Mouse (Mus musculus) neural tube, embryonic 13.5 days (tissue): ENCODE results near the gene Gm28047. TPM values are rescaled to one million over a fixed set of nuclear protein-coding genes. Genes with fewer than 3 reads are reported as not detected.
A peak's percentile ranks its signal among the peaks of the same experiment; 100 is the strongest.

Experiments used
- ATAC-seq: fragments of 200-750 bp; cut with Nextera tagmentation; 2 replicates; pipeline ENCODE4 v1.8.0; 2017; ENCODE audit warnings: low read depth, mild to moderate bottlenecking, moderate TSS enrichment, moderate library complexity
- H3K27ac ChIP-seq: fragments of 300-500 bp; sonication (generic); replicated peaks from 2 replicates; pipeline ENCODE4 v1.5.1; 2015; ENCODE audit warnings: moderate library complexity, mild to moderate bottlenecking, inconsistent platforms
- H3K27me3 ChIP-seq: fragments of 300-500 bp; sonication (generic); 2 replicates; pipeline ENCODE4 v1.6.1; 2015; ENCODE audit warnings: mild to moderate bottlenecking, inconsistent platforms
- H3K36me3 ChIP-seq: fragments of 300-500 bp; sonication (generic); 2 replicates; pipeline ENCODE4 v1.6.1; 2015; ENCODE audit warnings: mild to moderate bottlenecking, inconsistent platforms
- H3K4me1 ChIP-seq: fragments of 300-500 bp; sonication (generic); replicated peaks from 2 replicates; pipeline ENCODE4 v1.6.1; 2015; ENCODE audit warnings: inconsistent platforms
- H3K4me2 ChIP-seq: fragments of 300-500 bp; sonication (generic); 2 replicates; pipeline ENCODE4 v1.6.1; 2015; ENCODE audit warnings: inconsistent platforms, mild to moderate bottlenecking, moderate library complexity
- H3K4me3 ChIP-seq: fragments of 300-500 bp; sonication (generic); 2 replicates; pipeline ENCODE4 v1.5.1; 2015; ENCODE audit warnings: mild to moderate bottlenecking, inconsistent platforms
- H3K9ac ChIP-seq: fragments of 300-500 bp; sonication (generic); 2 replicates; pipeline ENCODE4 v1.6.1; 2015; ENCODE audit warnings: moderate library complexity, mild to moderate bottlenecking, inconsistent platforms
- H3K9me3 ChIP-seq: fragments of 300-500 bp; sonication (generic); 2 replicates; pipeline ENCODE4 v1.6.1; 2016; ENCODE audit warnings: inconsistent platforms
- WGBS: fragments of 180-500 bp; shearing (Covaris S2); methylation state at CpG from one replicate; pipeline ENCODE4 v1.1.7; 2015; 5-methylcytosine and 5-hydroxymethylcytosine counted together
- polyA plus RNA-seq: library from polyadenylated mRNA; unstranded; fragments of >200 nt; fragmentation: Nextera tagmentation; extraction: Ambion mirVana; gene quantifications from 2 replicates; pipeline ENCODE4 v1.2.1, GENCODE M21; 2015

Gm28047 gene
- polyA plus RNA-seq, 1 experiment from 2014 or later, result not detected

- Histone ChIP-seq H3K27ac (peak overlapping the region; percentile 99), H3K9me3 (no peaks in the 10 kb centered on the region), H3K4me1 (peaks cover 49% of the 10 kb centered on the region), H3K27me3 (no peaks in the 10 kb centered on the region), H3K4me2 (peak overlapping the region; percentile 69), H3K9ac (peak overlapping the region; percentile 87), H3K36me3 (peaks cover 28% of the 10 kb centered on the region), H3K4me3 (peak overlapping the region; percentile 71)
- ATAC-seq, result no peak; the same call in 1 of the 2 replicates
- 13% methylated on average over 9 of the region's 9 CpGs for WGBS
These were observed 106.0 kb downstream of the Gm28047 start for GRCm38 (mm10) chr15:102518859-102519201.

- no peaks in the 10 kb centered on the region for H3K27me3 ChIP-seq
These were observed 106.7 kb downstream of the Gm28047 start, which contains the start of gene Tarbp2 for GRCm38 (mm10) chr15:102517976-102518858. Tarbp2 (plus strand) TSS chr15:102518192.

DNA sequence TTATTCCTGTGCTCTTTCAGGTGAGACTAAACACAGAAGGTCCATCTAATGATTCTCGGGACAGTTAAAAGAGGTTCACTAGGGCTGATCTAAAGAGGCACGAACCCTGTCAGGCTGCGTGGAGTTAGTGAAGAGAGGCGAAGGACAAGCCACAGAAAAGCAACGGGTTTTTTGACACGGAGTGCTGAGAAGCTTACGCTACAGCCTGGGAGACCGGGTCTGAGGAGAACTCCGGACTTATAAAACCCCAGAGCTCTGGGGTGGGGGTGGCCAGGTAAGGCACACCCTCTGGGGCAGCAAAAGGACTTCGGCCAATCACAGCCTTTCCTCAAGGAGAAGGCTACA is 107.3 kb downstream of the Gm28047 start:
- no peaks in the 10 kb centered on the region for H3K27me3 ChIP-seq
- peak overlapping the region; percentile 71 for H3K4me3 ChIP-seq
- peak overlapping the region; percentile 99 for H3K27ac ChIP-seq
- H3K4me1 ChIP-seq, result peaks cover 58% of the 10 kb centered on the region
- under 1% methylated on average over 10 of the region's 10 CpGs for WGBS
- H3K9me3 ChIP-seq, result no peaks in the 10 kb centered on the region
- H3K36me3 ChIP-seq, result peaks cover 19% of the 10 kb centered on the region
- ATAC-seq, result no peak
- peak overlapping the region; percentile 94 for H3K9ac ChIP-seq
- H3K4me2 ChIP-seq, result peak overlapping the region; percentile 69

More at GRCm38 (mm10) chr15:102517976-102518858, 106.7 kb downstream of the Gm28047 start, which contains the start of gene Tarbp2:
- peaks cover 24% of the 10 kb centered on the region for H3K36me3 ChIP-seq
- peak within 1 kb of the TSS; percentile 71 for H3K4me3 ChIP-seq
- peak within 1 kb of the TSS; percentile 94 for H3K9ac ChIP-seq
- peak within 1 kb of the TSS; percentile 69 for H3K4me2 ChIP-seq
- peak; percentile 90 for ATAC-seq
- under 1% methylated on average over 60 of the region's 60 CpGs for WGBS
- no peaks in the 10 kb centered on the region for H3K9me3 ChIP-seq
- H3K4me1 ChIP-seq, result peaks cover 52% of the 10 kb centered on the region
- peak within 1 kb of the TSS; percentile 99 for H3K27ac ChIP-seq

- peak within 1 kb of the TSS; percentile 99 for H3K27ac ChIP-seq
- peaks cover 66% of the 10 kb centered on the region for H3K4me1 ChIP-seq
- peaks cover 12% of the 10 kb centered on the region for H3K36me3 ChIP-seq
- ATAC-seq, result peak; percentile 20
- no peaks in the 10 kb centered on the region for H3K9me3 ChIP-seq
- H3K4me3 ChIP-seq, result peak within 1 kb of the TSS; percentile 71
- H3K9ac ChIP-seq, result peak within 1 kb of the TSS; percentile 94
- H3K4me2 ChIP-seq, result peak within 1 kb of the TSS; percentile 69
- no peaks in the 10 kb centered on the region for H3K27me3 ChIP-seq
- 1% methylated on average over 41 of the region's 43 CpGs for WGBS
These were observed 108.0 kb downstream of the Gm28047 start, which contains the start of gene Map3k12 for GRCm38 (mm10) chr15:102516728-102517404. Map3k12 (minus strand) TSS chr15:102517064.

DNA sequence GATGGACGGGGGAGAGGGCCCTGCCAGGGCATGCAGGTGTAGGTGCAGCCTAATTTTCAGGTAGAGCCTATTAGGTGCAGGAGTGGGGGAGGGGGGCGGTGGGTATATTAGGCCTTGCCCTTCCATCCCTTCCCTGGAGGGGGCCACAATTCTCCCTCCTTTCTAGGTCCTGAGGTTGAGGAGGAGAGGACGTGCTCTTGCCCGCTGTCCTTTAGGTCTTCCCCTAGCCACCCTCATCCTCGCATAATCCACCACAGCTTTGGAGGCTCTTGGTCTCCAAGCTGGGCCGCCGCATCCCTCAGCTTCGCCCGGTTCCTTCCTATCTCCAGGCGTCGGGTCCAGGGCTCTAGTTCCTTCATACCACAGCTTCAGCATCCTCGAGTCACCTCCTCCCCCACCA is 108.6 kb downstream of the Gm28047 start:
- Histone ChIP-seq H3K4me2 (peak overlapping the region; percentile 69), H3K27ac (peak overlapping the region; percentile 99), H3K27me3 (no peaks in the 10 kb centered on the region), H3K36me3 (peaks cover 6% of the 10 kb centered on the region), H3K4me1 (peaks cover 71% of the 10 kb centered on the region), H3K9ac (peak overlapping the region; percentile 94), H3K4me3 (peak overlapping the region; percentile 71), H3K9me3 (no peaks in the 10 kb centered on the region)
- ATAC-seq, result no peak
- 1% methylated on average over 12 of the region's 12 CpGs for WGBS

GRCm38 (mm10) chr15:102515791-102516190 is 109.1 kb downstream of the Gm28047 start:
- no peaks in the 10 kb centered on the region for H3K9me3 ChIP-seq
- WGBS, result 45% methylated on average over 4 of the region's 4 CpGs
- peak overlapping the region; percentile 71 for H3K4me3 ChIP-seq
- H3K9ac ChIP-seq, result peak overlapping the region; percentile 94
- H3K27me3 ChIP-seq, result no peaks in the 10 kb centered on the region
- H3K27ac ChIP-seq, result peak overlapping the region; percentile 99
- H3K36me3 ChIP-seq, result 0 out of 2 replicates have a peak, but pooled peaks cover 2% of the 10 kb centered on the region
- peaks cover 76% of the 10 kb centered on the region for H3K4me1 ChIP-seq
- ATAC-seq, result no peak
- H3K4me2 ChIP-seq, result peak overlapping the region; percentile 69

GRCm38 (mm10) chr15:102515261-102515660 is 109.6 kb downstream of the Gm28047 start:
- H3K9me3 ChIP-seq, result no peaks in the 10 kb centered on the region
- 93% methylated on average over 2 of the region's 2 CpGs for WGBS
- peaks cover 72% of the 10 kb centered on the region for H3K4me1 ChIP-seq
- peak overlapping the region; percentile 69 for H3K4me2 ChIP-seq
- no peaks in the 10 kb centered on the region for H3K36me3 ChIP-seq
- peak overlapping the region; percentile 94 for H3K9ac ChIP-seq
- H3K4me3 ChIP-seq, result peak overlapping the region; percentile 71
- no peaks in the 10 kb centered on the region for H3K27me3 ChIP-seq
- H3K27ac ChIP-seq, result no peak overlapping the region
- ATAC-seq, result no peak

- Histone ChIP-seq H3K36me3 (peaks cover 12% of the 10 kb centered on the region), H3K27ac (peak overlapping the region; percentile 91), H3K27me3 (no peaks in the 10 kb centered on the region), H3K4me2 (peak overlapping the region; percentile 75; the same call in 1 of the 2 replicates), H3K4me3 (no peak overlapping the region), H3K4me1 (peaks cover 75% of the 10 kb centered on the region), H3K9ac (peak overlapping the region; percentile 62; the same call in 1 of the 2 replicates), H3K9me3 (no peaks in the 10 kb centered on the region)
- WGBS, result 73% methylated on average over 3 of the region's 3 CpGs
- no peak for ATAC-seq
These were observed 111.9 kb downstream of the Gm28047 start for GRCm38 (mm10) chr15:102513004-102513403.

DNA sequence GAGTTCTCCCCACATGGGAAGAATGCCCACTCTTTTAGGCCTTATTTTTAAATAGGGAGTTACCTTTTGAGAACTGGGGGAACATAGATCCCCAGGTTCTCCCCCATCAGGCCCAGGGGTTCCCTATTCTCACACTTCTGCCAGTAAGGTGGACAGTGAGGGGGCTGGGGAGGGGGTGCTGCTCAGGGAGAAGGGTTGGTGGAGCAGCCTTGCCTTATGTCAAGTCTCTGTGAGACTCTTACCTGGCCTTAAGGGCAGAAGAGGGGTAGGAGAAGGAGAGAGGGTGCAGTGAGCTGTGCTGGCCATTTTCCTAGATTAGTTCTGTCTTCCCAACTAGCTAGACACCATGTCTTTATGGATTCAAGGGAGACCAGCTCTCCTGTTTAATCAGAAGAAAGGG is 112.4 kb downstream of the Gm28047 start:
- Histone ChIP-seq H3K27me3 (no peaks in the 10 kb centered on the region), H3K4me1 (peaks cover 75% of the 10 kb centered on the region), H3K4me3 (0 out of 2 replicates have a peak overlapping the region, but pooled peaks have one; percentile 0), H3K36me3 (peaks cover 17% of the 10 kb centered on the region), H3K9ac (peak overlapping the region; percentile 62), H3K9me3 (no peaks in the 10 kb centered on the region), H3K4me2 (peak overlapping the region; percentile 75), H3K27ac (peak overlapping the region; percentile 91)
- no peak for ATAC-seq

- peaks cover 75% of the 10 kb centered on the region for H3K4me1 ChIP-seq
These were observed 112.9 kb downstream of the Gm28047 start for GRCm38 (mm10) chr15:102512010-102512409.

DNA sequence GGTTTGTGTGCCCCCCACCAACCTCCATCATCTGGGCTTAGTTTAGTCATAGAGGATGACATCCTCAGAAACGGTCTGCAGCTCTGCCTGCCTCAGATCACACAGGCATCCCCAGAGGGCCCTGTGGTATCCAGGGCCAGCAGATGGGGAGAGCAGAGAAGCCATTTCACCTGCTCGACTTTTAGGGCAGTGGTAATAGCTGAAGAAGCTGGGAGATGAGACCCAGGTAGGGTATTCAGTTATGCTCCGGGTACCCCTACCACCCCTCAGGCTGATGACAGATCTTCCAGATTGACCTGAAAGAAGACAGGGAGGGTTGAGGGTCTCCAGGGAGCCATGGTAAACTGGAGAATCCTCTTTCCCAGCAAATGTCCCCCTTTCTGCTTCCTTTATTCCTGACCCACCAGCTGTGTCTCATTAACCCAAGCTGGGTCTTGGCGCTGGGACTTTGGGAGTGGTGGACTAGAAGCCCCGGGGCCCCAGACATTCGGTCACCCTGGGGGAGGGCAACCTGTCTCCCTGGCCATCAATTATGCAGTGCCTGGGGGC is 113.5 kb downstream of the Gm28047 start:
- H3K27ac ChIP-seq, result peak overlapping the region; percentile 91
- H3K4me2 ChIP-seq, result peak overlapping the region; percentile 75
- no peaks in the 10 kb centered on the region for H3K27me3 ChIP-seq
- peak; percentile 12; the same call in 1 of the 2 replicates for ATAC-seq
- no peaks in the 10 kb centered on the region for H3K9me3 ChIP-seq
- WGBS, result 9% methylated on average over 6 of the region's 6 CpGs
- peak overlapping the region; percentile 77 for H3K9ac ChIP-seq
- peaks cover 75% of the 10 kb centered on the region for H3K4me1 ChIP-seq
- H3K4me3 ChIP-seq, result peak overlapping the region; percentile 53
- peaks cover 25% of the 10 kb centered on the region for H3K36me3 ChIP-seq

More at GRCm38 (mm10) chr15:102512010-102512409, 112.9 kb downstream of the Gm28047 start:
- Histone ChIP-seq H3K4me2 (peak overlapping the region; percentile 75), H3K27ac (peak overlapping the region; percentile 91), H3K36me3 (peaks cover 19% of the 10 kb centered on the region), H3K4me3 (peak overlapping the region; percentile 0; the same call in 1 of the 2 replicates), H3K9me3 (no peaks in the 10 kb centered on the region), H3K27me3 (no peaks in the 10 kb centered on the region), H3K9ac (peak overlapping the region; percentile 62)
- ATAC-seq, result no peak
- WGBS, result 18% methylated on average over 5 of the region's 5 CpGs
